Comparison of ENCODE assay signal across 9 mouse cellular contexts in the genomic region with DNA sequence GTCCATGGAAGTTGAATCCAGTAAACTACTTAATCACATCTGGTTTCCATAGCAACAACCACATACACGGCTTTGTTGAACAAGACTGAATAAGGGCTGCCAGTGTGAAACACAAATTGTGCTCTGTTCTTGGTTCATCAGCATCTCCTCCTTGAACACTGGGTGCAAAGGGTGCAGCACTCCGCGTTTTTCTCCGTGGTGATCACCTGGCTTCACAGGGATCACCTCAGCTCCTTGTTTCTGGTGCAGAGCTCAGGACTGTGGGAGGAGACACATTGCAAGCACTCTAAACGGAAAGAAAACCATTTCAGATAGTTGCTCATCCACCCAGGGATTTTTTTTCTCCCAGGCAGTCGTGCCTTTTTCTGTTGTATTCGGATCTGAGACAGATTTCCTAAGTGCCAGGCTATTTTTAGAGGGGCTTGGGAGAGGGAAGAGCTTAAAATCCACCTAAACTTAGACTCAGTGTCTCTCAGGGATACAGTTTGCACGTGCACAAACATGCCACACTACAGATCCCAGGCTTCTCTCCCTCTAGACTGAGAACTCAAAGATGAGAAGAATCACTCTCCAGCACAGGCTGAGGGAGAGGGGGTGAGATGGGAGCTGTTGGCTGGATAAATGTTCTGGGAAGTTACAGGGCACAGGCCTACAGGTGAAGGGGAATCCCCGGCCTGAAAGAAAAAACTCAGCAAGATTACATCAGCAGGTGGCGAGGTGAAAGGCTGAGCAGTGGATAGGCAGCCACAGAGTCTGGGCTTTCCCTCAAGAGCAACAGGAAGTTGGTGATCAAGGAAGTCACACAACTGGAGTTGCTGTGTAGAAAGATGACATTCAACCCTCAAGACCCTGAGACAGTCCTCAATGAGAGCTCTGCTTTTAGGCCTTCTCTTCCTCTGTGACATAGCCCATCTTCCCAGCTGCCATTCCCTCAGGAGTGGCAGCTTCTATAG. TPM values are rescaled to one million over a fixed set of nuclear protein-coding genes. Genes with fewer than 3 reads are reported as not detected.
A peak's percentile ranks its signal among the peaks of the same experiment; 100 is the strongest.
DNase-seq lines count a peak whose midpoint lies in the region; ATAC-seq and TF ChIP-seq lines count a peak whose summit lies in the region.
"Had no signal": no experiment of that assay in that cellular context is flagged by ENCODE, and none has a peak within 500 bp of the region (broad histone marks: within the 10 kb centered on the region; RNA-seq: fewer than 3 reads in every experiment).

No protein-coding gene starts in this region.

- DNase-seq in forebrain, embryonic 11.5 days (ENCODE audit: low spot score): no peak
- no peak for DNase-seq in G1E (ENCODE audit: low spot score)
- peak; percentile 93 for DNase-seq in induced T-regulatory cell, adult 2 months (ENCODE audit: low read depth)
- DNase-seq in spleen, postnatal 36 days (ENCODE audit: low spot score in 2 of 2): peak; percentile 80 to 83
- no peak for DNase-seq in cerebellum, postnatal 14 days

- peak overlapping the region; percentile 66 for H3K27ac ChIP-seq in forebrain, embryonic 15.5 days (replicated peaks)
- H3K27ac ChIP-seq in forebrain, embryonic 11.5 days (ENCODE audit: low read depth, low read length): no peak overlapping the region
- H3K27ac ChIP-seq: liver, embryonic 14.5 days had no signal

- H3K9me3 ChIP-seq in forebrain, embryonic 15.5 days: no peaks in the 10 kb centered on the region
- H3K9me3 ChIP-seq in forebrain, embryonic 11.5 days (ENCODE audit: control insufficient read depth, low read length): no peaks in the 10 kb centered on the region
- peaks cover 3% of the 10 kb centered on the region; the same call in 1 of the 2 replicates for H3K9me3 ChIP-seq in G1E (replicated peaks)
- H3K9me3 ChIP-seq in megakaryocyte, embryonic 14.5 days: peaks cover 16% of the 10 kb centered on the region

- no peak overlapping the region for H3K9ac ChIP-seq in forebrain, embryonic 15.5 days (replicated peaks)
- no peak overlapping the region for H3K9ac ChIP-seq in forebrain, embryonic 11.5 days (ENCODE audit: low read length)
- H3K9ac ChIP-seq: liver, embryonic 14.5 days had no signal

- H3K27me3 ChIP-seq in forebrain, embryonic 15.5 days: no peaks in the 10 kb centered on the region
- no peaks in the 10 kb centered on the region for H3K27me3 ChIP-seq in forebrain, embryonic 11.5 days (ENCODE audit: control insufficient read depth, insufficient read depth, low read length)
- H3K27me3 ChIP-seq in G1E (ENCODE audit: insufficient read depth, low read length): no peaks in the 10 kb centered on the region; the same call in none of the 2 replicates
- no peaks in the 10 kb centered on the region for H3K27me3 ChIP-seq in megakaryocyte, embryonic 14.5 days (replicated peaks)

- H3K4me3 ChIP-seq in forebrain, embryonic 15.5 days: no peak overlapping the region
- H3K4me3 ChIP-seq in forebrain, embryonic 11.5 days (ENCODE audit: low read depth, low read length): no peak overlapping the region
- no peak overlapping the region for H3K4me3 ChIP-seq in G1E (ENCODE audit: low read depth, low read length)
- H3K4me3 ChIP-seq in megakaryocyte, embryonic 14.5 days (replicated peaks): peak overlapping the region; percentile 15

- peak; percentile 73 for ATAC-seq in forebrain, embryonic 15.5 days (replicated peaks)
- ATAC-seq in forebrain, embryonic 11.5 days (replicated peaks; ENCODE audit: low FRiP score): no peak
- ATAC-seq in G1E (ENCODE audit: extremely low read depth, insufficient number of reproducible peaks, low FRiP score, poor library complexity, severe bottlenecking): peak; percentile 4; the same call in 1 of the 2 replicates
- peak; percentile 94 for ATAC-seq in frontal cortex, adult (ENCODE audit: low TSS enrichment)

- H3K4me1 ChIP-seq in forebrain, embryonic 15.5 days: 0 out of 2 replicates have a peak, but pooled peaks cover 4% of the 10 kb centered on the region
- no peaks in the 10 kb centered on the region for H3K4me1 ChIP-seq in forebrain, embryonic 11.5 days (replicated peaks; ENCODE audit: control insufficient read depth, insufficient read depth, low read length)
- H3K4me1 ChIP-seq in G1E (ENCODE audit: insufficient read depth, low read depth, low read length): peaks cover 9% of the 10 kb centered on the region
- H3K4me1 ChIP-seq in megakaryocyte, embryonic 14.5 days: peaks cover 45% of the 10 kb centered on the region

- TF ChIP-seq CTCF in G1E (IDR thresholded peaks at IDR 0.05; ENCODE audit: low read depth, low read length): no peak

- 38% methylated on average over 10 of the region's 10 CpGs for WGBS in forebrain, embryonic 15.5 days
- 52% methylated on average over 10 of the region's 10 CpGs for WGBS in forebrain, embryonic 11.5 days

- H3K36me3 ChIP-seq in forebrain, embryonic 15.5 days: no peaks in the 10 kb centered on the region
- no peaks in the 10 kb centered on the region for H3K36me3 ChIP-seq in forebrain, embryonic 11.5 days (ENCODE audit: control insufficient read depth, insufficient read depth, low read length)
- no peaks in the 10 kb centered on the region for H3K36me3 ChIP-seq in G1E (replicated peaks)
- peaks cover 7% of the 10 kb centered on the region for H3K36me3 ChIP-seq in megakaryocyte, embryonic 14.5 days (replicated peaks; ENCODE audit: low read length)

- 0 out of 2 replicates have a peak overlapping the region, but pooled peaks have one; percentile 10 for H3K4me2 ChIP-seq in forebrain, embryonic 15.5 days (replicated peaks)
- no peak overlapping the region for H3K4me2 ChIP-seq in forebrain, embryonic 11.5 days (ENCODE audit: low read depth, low read length, severe bottlenecking)

RNA-seq across cellular contexts. Expression of gene Gpcpd1, which starts 19.9 kb away (rescaled TPM):
- 85.7 and 85.9 TPM in 2 replicates for polyA plus RNA-seq in forebrain, embryonic 15.5 days (2015; fragmentation: Nextera tagmentation; extraction: Ambion mirVana)
- 41.9 and 49.4 TPM in 2 replicates for polyA plus RNA-seq in forebrain, embryonic 11.5 days (2014; fragmentation: Nextera tagmentation; extraction: Ambion mirVana)
- 111 and 154 TPM in 2 replicates for total RNA-seq in G1E (2014; fragmentation: Nextera tagmentation)
- total RNA-seq in G1E (2017): 37.4 and 47.9 TPM in 2 replicates
- polyA plus RNA-seq in G1E (2012): 14.6 and 21.7 TPM in 2 replicates
- polyA plus RNA-seq in megakaryocyte, embryonic 14.5 days (2012; ENCODE audit: insufficient read depth, low replicate concordance): 0.64 and 5.3 TPM in 2 replicates

Comparison
In these comparisons a context has a peak if more than half of its experiments do, and no peak if none do; other contexts are left out.
1. DNase-seq: peak in induced T-regulatory cell, adult 2 months (single experiment) and spleen, postnatal 36 days (2 of 2); none in forebrain, embryonic 11.5 days (single experiment), G1E (single experiment) and cerebellum, postnatal 14 days (0 of 2).